Mouse (Mus musculus) neural tube, embryonic 12.5 days (tissue): Measurements from ENCODE around the gene Habp2. TPM values are rescaled to one million over a fixed set of nuclear protein-coding genes. Genes with fewer than 3 reads are reported as not detected.

Source experiments
- ATAC-seq: fragments of 200-750 bp; cut with Nextera tagmentation; 2 replicates; pipeline ENCODE4 v1.8.0; 2017; ENCODE audit warnings: low read depth, mild to moderate bottlenecking, moderate TSS enrichment, moderate library complexity; ENCODE audit not compliant: low FRiP score
- H3K27ac ChIP-seq: fragments of 300-500 bp; sonication (generic); 2 replicates; pipeline ENCODE4 v1.5.1; 2016
- H3K27me3 ChIP-seq: fragments of 300-500 bp; sonication (generic); replicated peaks from 2 replicates; pipeline ENCODE4 v1.6.1; 2016; ENCODE audit warnings: mild to moderate bottlenecking
- H3K36me3 ChIP-seq: fragments of 300-500 bp; sonication (generic); 2 replicates; pipeline ENCODE4 v1.6.1; 2016; ENCODE audit warnings: mild to moderate bottlenecking
- H3K4me1 ChIP-seq: fragments of 300-500 bp; sonication (generic); 2 replicates; pipeline ENCODE4 v1.6.1; 2016
- H3K4me2 ChIP-seq: fragments of 300-500 bp; sonication (generic); replicated peaks from 2 replicates; pipeline ENCODE4 v1.6.1; 2016; ENCODE audit warnings: mild to moderate bottlenecking
- H3K4me3 ChIP-seq: fragments of 300-500 bp; sonication (generic); 2 replicates; pipeline ENCODE4 v1.5.1; 2016
- H3K9ac ChIP-seq: fragments of 300-500 bp; sonication (generic); 2 replicates; pipeline ENCODE4 v1.6.1; 2016; ENCODE audit warnings: mild to moderate bottlenecking
- H3K9me3 ChIP-seq: fragments of 300-500 bp; sonication (generic); 2 replicates; pipeline ENCODE4 v1.6.1; 2016; ENCODE audit warnings: mild to moderate bottlenecking
- WGBS: fragments of 180-500 bp; shearing (Covaris S2); methylation state at CpG from one replicate; pipeline ENCODE4 v1.1.7; 2016; 5-methylcytosine and 5-hydroxymethylcytosine counted together
- polyA plus RNA-seq: library from polyadenylated mRNA; unstranded; fragments of >200 nt; fragmentation: Nextera tagmentation; extraction: Ambion mirVana; gene quantifications from 2 replicates; pipeline ENCODE4 v1.2.1, GENCODE M21; 2016

Gene Habp2
- polyA plus RNA-seq, 1 experiment from 2014 or later = not detected

DNA sequence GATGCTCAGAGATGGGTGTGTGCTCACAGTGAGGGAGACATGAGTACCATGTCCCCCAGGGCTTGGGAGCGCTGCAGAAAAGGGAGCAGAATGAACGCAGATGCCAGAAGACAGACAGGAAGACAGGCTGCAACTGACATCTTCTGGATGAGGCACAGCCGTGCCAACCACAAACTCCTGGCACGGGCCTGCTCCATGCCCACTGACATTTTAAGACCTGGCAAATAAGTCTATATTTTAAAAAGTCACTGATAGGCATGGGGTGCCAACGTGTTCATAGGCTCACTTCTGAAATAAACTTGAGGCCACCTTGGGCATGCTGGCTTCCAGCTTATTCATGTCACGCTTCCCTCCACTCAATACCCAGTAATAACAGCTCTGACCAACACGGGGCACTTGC is 82.0 kb downstream of the Habp2 start:
- Histone ChIP-seq H3K36me3 (no peaks in the 10 kb centered on the region), H3K9me3 (no peaks in the 10 kb centered on the region), H3K4me2 (no peak overlapping the region), H3K9ac (no peak overlapping the region), H3K27me3 (no peaks in the 10 kb centered on the region), H3K4me3 (no peak overlapping the region), H3K4me1 (no peaks in the 10 kb centered on the region), H3K27ac (no peak overlapping the region)
- no peak for ATAC-seq
- 89% methylated on average over 7 of the region's 7 CpGs for WGBS

Other genes with a start within 250 kb of the Habp2 start
- gene Nrap, start 102.9 kb downstream of the Habp2 start, polyA plus RNA-seq = 0.19 and 0.27 TPM in 2 replicates
- gene Casp7, start 110.0 kb downstream of the Habp2 start, polyA plus RNA-seq = 16.0 and 16.4 TPM in 2 replicates
- gene Plekhs1, start 174.5 kb downstream of the Habp2 start, polyA plus RNA-seq = 0.15 TPM in 1 of 2 replicates, not detected in the other